Mouse (Mus musculus): Measurements from ENCODE around the gene Gm49318.

Gm49318 gene

DNA sequence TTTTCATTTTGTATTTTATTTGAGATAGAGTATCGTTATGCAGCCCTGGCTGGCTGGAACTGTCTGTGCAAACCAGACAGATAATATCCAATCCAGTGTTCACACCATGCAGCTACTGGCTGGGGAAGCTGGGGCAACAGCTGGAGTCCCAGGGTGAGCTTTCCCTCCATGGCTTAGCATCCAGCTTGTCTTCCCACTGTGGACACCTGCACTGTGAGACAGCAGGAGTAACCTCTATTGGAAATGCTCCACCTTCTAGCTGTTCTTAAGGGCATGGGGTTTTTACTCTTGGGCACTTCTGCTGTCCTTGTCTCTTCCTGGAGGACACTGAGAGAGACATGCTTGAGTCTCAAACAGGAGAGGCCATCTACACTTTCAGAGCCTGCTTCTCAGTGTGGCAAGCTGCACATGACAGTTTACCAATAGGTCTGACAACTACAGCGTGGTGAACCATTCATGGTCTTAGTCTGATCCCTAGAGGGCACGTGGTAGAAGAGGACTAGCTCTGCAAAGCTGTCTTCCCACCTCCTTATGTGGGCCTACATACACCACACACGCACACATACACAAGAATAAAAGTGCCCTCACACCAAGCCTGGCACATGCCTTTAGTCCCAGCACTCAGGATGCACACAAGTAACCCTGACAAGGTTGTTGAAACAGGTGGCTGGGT, 1.0 kb downstream of the Gm49318 start:
- DNase-seq (ENCODE audit: low spot score in 2 of 2) = no peak

DNA sequence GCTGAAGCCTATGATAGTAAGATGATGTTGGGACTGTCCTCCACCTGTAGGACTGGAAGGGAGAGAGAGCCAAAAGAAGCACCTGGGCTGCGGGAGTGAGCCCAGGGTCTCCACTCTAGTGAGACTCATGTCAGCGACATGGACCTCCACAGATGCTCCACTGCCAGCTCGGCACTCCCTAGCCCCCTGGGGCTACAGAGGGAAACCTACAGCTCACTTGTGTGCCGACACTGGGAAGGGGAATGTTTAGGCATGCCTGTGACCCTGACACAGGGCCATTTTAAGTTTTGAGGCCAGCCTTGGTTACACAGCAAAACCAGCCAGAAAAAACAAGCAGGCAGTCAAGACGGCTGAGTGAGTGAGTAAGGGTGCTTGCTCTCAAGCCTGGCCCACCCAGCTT, 3.9 kb downstream of the Gm49318 start:
- DNase-seq (ENCODE audit: low spot score in 2 of 2) = no peak

DNA sequence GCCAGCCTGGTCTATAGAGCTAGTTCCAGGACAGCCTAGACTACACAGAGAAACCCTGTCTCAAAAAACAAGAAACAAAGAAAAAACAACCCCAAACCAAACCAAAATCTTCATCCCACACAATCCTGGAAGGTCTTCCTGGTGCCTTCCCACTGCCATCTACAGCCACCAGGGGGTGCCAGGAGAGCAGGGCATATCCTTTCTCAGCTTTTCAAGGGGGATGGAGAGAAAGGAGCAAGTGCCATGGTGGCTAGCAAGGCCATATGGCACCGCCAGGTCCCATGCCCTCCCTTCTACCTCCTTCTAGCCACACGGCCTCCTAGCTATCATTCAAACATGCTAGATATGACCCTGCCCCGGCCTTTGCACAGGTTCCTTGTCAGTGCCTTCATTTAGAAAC, 4.6 kb downstream of the Gm49318 start:
- peak; percentile 37 to 54 for DNase-seq (ENCODE audit: low spot score in 2 of 2)

GRCm38 (mm10) chr9:22065642-22066041, 5.4 kb downstream of the Gm49318 start:
- no peak for DNase-seq (ENCODE audit: low spot score in 2 of 2)

- DNase-seq (ENCODE audit: low spot score in 2 of 2) = no peak
Measured at GRCm38 (mm10) chr9:22064341-22064740, 6.7 kb downstream of the Gm49318 start.

DNA sequence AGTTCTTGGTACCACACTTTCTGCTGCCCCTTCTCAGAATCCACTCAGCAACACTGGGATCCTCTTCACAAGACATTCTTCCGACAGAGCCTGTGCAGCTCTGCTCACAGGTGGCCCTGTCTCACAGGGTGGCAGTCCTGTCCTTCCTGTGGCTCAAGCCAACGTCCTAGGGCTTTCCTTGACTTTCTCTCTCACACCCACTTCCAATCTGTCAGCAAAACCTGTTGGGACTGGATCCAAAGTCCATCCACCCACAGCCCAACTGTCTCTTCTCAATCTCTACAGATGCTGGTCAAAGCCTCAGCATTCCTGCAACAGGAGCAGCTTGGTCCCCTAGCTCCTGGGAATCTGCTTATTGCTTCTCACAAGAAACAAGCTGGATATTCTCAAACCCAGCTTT, 9.7 kb downstream of the Gm49318 start:
- DNase-seq (ENCODE audit: low spot score in 2 of 2) = no peak

DNA sequence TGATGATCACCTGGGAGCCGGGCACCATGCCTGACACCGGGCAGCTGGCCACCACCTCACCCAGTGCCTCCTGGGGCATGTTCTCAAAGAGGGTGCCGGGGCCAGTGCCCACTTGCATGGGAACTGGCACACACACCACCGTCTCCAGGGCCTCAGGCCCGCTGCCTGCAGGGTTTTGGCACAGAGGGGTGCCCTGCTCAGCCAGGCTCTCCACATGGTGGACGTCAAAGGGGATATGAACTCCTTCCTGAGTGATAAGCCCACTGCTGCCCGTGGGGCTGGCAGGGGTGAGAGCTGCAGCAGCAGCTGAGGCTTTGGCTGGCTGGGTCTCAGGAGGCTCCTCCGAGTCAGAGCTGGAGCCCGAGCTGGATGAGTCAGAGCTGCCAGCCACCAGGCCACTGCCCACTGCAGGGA, 13.0 kb downstream of the Gm49318 start:
- DNase-seq (ENCODE audit: low spot score in 2 of 2) = no peak

DNA sequence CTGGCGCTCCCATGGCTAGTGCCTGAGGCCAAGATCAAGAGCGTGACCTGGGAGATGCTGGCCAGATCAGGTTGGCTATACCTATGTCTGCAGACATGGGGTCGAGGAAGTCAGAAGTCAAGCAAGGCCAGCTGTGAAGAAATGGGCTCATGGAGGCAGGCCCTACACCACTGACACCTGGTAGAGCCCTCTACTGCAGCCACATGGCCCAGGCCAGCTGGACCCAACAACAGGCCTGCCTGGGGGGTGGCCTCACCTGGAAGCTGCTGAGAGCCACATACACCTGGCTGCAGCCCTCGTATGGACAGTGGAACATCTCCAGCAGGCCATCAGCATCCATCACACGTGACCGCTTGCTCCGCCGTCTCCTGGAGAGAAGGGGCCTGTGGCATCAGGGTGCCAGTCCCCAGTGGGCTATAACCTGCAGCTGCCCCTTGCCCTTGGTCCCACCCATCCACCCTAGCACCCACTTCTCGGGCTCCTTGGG, 14.0 kb downstream of the Gm49318 start:
- DNase-seq (ENCODE audit: low spot score in 2 of 2) = no peak

DNA sequence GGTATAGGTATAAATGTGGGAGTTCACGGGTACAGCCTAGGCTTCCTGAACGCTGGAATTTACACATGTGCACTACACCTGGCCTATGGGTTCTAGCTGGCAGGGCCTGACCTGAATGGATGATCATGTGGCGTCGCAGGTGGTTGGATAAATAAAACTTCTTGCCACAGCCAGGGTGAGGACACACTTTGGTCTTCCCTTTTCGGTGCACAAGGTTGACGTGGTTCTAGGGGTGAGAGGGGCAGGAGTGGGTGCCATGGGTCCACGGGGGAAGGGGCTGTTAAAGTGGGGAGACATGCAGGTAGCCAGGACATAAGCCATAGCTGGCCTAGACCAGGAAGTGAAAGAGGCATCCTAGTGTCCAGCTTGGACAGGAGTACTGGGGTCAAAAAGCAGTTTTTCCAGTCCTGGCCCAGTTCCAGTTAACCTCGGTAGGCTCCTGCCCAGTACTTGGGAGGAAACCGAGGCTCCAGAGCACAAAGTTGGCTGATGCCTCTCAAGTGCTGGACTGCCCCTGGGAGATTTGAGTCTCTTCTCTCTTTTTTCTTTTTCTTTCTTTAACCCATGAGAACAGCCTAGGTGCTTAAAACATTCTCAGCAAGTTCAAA, 14.7 kb downstream of the Gm49318 start:
- DNase-seq (ENCODE audit: low spot score in 2 of 2) = no peak

- no peak for DNase-seq (ENCODE audit: low spot score in 2 of 2)
Measured at GRCm38 (mm10) chr9:22055713-22056112, 15.3 kb downstream of the Gm49318 start.

DNA sequence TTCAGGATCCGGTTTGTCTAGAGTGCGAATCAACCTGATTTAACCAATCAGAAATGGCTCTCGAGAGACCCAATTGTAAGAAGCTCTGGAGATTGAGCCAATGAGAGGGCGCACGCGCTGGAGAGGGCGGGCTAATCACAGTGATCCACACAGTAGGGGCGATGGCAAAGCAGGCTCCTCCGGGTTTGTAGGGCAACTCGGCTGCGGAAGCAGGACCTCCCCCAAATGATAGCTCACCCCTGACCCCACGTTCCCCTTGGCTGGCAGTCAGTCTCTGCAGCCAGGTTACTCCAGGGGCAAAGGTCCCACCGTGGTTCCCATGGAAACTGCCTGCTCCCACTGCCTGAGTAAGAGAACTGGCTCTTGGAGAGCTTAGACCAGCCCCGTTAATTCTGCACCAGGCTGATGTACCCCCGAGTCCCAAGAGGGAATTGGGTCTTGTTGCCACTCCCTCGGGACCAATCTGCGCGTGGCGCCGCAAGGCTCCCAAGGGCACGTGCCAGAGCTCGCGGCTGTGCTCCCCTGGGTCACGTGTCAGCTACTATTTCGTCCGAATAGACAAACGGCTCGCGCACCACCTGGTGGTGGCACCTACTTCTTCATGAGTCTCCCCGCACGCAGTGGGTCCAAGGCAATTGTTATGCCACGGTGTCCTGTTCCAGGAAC, 16.5 kb downstream of the Gm49318 start:
- peak; percentile 45 to 63 for DNase-seq (ENCODE audit: low spot score in 2 of 2)

DNA sequence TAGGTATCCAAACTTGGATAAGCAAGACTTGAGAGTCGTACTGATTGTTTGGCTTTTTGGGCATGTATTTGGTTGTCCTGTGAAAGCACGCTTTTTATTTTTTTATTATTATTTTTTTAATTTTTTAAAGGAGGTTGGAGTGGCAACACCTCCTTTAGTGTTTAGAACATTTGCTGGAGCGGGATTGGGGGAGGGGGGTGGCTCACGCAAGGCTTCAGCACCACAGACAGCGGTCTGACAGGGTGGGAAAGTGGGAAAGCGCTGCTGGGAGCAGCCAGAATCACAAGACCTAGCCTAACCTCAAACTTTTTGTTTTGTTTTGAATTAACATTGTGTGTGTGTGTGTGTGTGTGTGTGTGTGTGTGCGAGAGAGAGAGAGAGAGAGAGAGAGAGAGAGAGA, 17.4 kb downstream of the Gm49318 start:
- no peak for DNase-seq (ENCODE audit: low spot score in 2 of 2)

- no peak for DNase-seq (ENCODE audit: low spot score in 2 of 2)
Measured at GRCm38 (mm10) chr9:22051958-22052254, 19.2 kb downstream of the Gm49318 start, which contains the start of gene Elavl3. TSS of gene Elavl3 (minus strand) at chr9:22052023.

DNA sequence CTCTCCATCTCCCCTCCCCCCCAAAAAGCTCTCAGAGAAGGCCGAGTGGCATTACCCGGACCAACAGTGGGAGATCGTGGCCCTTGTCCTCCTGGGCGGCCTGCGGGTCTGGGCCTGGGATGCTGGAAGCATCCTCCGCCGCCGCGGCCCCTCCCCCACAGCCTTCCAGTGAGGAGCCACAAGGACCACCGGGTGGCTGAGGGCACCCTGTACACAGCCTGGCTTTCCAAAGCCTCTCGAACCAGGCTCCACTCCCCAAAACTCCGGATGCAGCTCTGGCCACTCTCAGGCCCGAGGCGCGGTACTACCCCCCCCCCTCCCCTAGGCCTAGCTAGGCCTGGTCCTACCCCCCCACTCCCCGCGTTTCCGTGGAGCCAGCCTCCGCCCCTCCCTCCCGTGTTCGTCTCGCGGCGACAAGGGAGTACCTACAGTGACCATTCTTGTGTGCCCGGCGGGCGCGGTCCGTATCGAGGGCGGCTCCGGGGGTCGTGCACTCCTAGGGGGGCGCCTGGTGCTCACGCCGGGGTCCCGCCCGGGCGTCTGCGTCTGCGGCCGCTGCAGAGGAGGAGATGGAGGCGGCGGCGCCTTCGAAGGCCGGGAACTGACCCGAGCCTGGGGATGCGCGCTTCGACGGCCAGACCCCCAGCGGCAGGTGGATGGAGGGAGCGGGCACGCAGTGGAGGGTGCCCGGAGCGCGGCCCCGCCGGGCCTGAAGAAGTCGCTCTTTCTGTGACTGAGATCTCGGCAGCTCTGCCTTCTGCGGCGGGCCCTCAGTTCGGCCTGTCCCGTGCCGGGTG, 19.7 kb downstream of the Gm49318 start:
- DNase-seq (ENCODE audit: low spot score in 2 of 2) = no peak

DNA sequence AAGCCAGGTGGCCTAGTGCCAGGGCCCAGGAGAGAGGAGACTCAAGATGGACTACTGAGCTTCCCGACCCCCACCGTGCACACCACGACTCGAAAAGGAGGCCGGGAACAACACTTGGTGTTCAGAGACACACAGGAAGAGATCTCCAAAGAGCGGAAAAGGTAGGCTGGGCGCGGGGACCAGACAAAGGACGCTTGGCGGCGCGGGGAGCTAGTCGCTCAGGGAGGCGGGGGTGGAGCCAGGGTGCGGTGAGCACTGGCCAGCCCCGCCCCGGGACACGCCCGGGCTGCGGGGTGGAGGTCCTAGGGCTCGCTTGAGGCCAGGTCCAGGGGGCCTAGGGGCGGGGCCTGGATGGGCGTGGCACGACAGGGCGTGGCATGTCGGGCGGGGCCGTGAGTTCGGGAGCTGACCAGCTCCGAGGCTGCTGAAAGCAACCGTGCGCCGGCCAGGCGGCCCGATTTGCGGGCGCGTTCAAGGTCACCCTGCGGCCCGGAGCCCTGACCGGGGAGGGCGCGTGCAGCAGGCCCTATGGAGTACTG, 20.6 kb downstream of the Gm49318 start:
- peak; percentile 21 to 30 for DNase-seq (ENCODE audit: low spot score in 2 of 2)

GRCm38 (mm10) chr9:22049721-22050270, 21.3 kb downstream of the Gm49318 start:
- DNase-seq (ENCODE audit: low spot score in 2 of 2) = no peak

GRCm38 (mm10) chr9:22049315-22049714, 21.7 kb downstream of the Gm49318 start:
- no peak for DNase-seq (ENCODE audit: low spot score in 2 of 2)

- DNase-seq (ENCODE audit: low spot score in 2 of 2) = no peak
Measured at GRCm38 (mm10) chr9:22047329-22047728, 23.7 kb downstream of the Gm49318 start.

DNA sequence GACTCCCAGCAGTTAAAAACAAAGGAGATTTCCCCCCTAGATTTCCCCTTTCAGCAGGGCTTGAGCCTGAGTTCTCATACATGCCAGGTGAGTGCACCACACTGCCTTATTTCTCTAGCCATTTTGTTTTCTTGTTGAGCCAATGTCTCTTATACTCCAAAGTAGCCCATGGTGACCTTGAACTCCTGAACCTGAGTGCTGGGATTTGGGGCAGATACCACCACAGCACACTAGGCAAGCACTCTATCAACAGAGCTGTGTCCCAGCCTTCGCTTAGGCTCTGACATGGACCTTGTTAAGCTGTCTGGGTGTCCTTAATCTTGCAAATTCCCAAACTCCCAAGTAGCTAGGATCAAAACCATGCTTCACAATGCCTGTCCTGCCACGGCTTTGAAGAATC, 29.2 kb downstream of the Gm49318 start:
- DNase-seq (ENCODE audit: low spot score in 2 of 2) = no peak

DNA sequence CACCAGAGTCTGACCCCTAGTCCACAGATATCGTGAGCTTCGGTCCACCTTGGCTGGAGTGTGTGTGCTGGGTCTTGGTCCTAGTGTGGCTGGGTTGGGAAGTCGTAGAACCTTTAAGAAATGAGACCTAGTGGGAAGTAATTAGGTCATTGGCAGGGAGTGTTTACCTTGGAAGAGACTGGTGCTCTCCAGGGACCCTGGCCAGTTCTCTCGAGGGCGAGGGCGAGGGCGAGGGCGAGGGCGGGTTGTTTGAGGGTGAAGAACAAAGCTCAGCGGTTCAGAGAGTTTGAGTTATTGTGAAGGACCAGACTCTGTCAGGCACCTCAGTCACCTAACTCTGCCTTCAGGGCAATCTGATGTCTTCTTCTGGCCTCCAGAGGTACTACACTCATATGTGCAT, 33.2 kb downstream of the Gm49318 start:
- DNase-seq (ENCODE audit: low spot score in 2 of 2) = no peak

GRCm38 (mm10) chr9:22035300-22036044, 35.6 kb downstream of the Gm49318 start:
- DNase-seq (ENCODE audit: low spot score in 2 of 2) = no peak
